Mouse (Mus musculus) limb, embryonic 10.5 days (tissue): ENCODE data around the gene Farsa. TPM values are rescaled to one million over a fixed set of nuclear protein-coding genes. Genes with fewer than 3 reads are reported as not detected.

ENCODE experiments used
- DNase-seq: peaks from one replicate; pipeline ENCODE4 v3.0.0-alpha.2; 2017; ENCODE audit warnings: low spot score
- H3K27ac ChIP-seq: fragments of 300-500 bp; sonication (generic); 2 replicates; pipeline ENCODE4 v1.5.1; 2016; ENCODE audit warnings: mild to moderate bottlenecking
- H3K27me3 ChIP-seq: fragments of 300-500 bp; sonication (generic); 2 replicates; pipeline ENCODE4 v1.6.1; 2016; ENCODE audit warnings: low read depth, mild to moderate bottlenecking; ENCODE audit not compliant: poor library complexity, severe bottlenecking
- H3K36me3 ChIP-seq: fragments of 300-500 bp; sonication (generic); 2 replicates; pipeline ENCODE4 v1.6.1; 2016; ENCODE audit warnings: mild to moderate bottlenecking, moderate library complexity
- H3K4me1 ChIP-seq: fragments of 300-500 bp; sonication (generic); 2 replicates; pipeline ENCODE4 v1.6.1; 2016
- H3K4me3 ChIP-seq: fragments of 300-500 bp; sonication (generic); 2 replicates; pipeline ENCODE4 v1.5.1; 2016; ENCODE audit warnings: mild to moderate bottlenecking, moderate library complexity
- H3K9me3 ChIP-seq: fragments of 300-500 bp; sonication (generic); replicated peaks from 2 replicates; pipeline ENCODE4 v1.6.1; 2016; ENCODE audit warnings: mild to moderate bottlenecking
- WGBS: fragments of 180-500 bp; shearing (Covaris S2); methylation state at CpG from one replicate; pipeline ENCODE4 v1.1.7; 2016; 5-methylcytosine and 5-hydroxymethylcytosine counted together
- polyA plus RNA-seq: library from polyadenylated mRNA; unstranded; fragments of >200 nt; fragmentation: Nextera tagmentation; extraction: Ambion mirVana; gene quantifications from 2 replicates; pipeline ENCODE4 v1.2.1, GENCODE M21; 2016

Gene Farsa
- polyA plus RNA-seq, 1 experiment from 2014 or later = 149 TPM

DNA sequence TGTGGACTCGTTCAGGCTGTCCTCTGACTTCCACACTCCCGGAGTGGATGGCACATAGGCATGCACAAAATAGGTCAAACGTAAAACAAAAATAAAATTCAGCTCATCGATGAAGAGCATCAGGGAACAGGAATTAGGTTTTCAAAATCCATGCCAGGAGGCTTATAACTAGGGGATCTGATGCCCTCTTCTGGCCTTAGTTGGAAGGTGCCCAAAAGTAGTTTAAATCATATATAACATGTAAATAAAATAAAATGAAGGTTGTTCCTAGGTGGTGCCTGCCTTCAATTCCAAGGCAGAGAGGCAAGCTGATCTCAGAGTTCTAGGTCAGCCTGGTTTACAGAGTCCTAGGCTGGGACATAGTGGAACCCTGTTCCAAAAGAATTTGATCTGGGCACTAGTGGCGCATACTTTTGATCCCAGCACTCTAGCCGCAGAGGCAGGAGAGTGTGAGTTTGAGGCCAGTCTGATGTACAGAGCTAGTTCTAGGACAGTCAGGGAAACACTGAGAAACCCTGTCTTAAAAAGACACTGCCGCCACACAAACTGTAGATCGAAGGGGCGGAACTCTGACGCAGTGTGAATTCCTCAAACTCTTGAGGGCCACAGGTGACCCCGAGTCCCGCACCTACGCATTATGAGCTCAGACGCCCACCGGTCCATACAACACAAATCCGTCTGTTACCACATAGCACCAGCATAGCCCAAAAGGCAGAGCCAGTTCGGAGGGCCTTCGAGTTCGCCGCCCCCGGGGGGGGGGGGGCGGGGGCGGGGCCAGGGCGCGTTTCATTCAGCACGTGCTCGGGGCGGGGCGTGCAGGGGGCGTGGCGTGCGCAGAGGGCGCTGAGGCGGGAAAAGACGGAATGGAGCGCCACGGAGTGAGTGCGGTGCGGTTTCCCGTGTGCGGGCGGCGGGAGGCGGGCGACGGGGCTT lies 14.9 kb downstream of the Farsa start, which contains the start of gene Syce2:
Syce2 (plus strand) TSS at position 736 of the 933 bp plus-strand sequence.
- H3K27me3 ChIP-seq = peaks cover 12% of the 10 kb centered on the region
- peak; percentile 86 for DNase-seq
- peaks cover 16% of the 10 kb centered on the region for H3K4me1 ChIP-seq
- peaks cover 33% of the 10 kb centered on the region for H3K36me3 ChIP-seq
- WGBS = 14% methylated on average over 44 of the region's 46 CpGs
- H3K9me3 ChIP-seq = no peaks in the 10 kb centered on the region
- H3K4me3 ChIP-seq = peak within 1 kb of the TSS; percentile 59
- H3K27ac ChIP-seq = peak within 1 kb of the TSS; percentile 84

- Histone ChIP-seq H3K27ac (peak overlapping the region; percentile 84), H3K4me1 (peaks cover 16% of the 10 kb centered on the region), H3K36me3 (peaks cover 25% of the 10 kb centered on the region), H3K4me3 (peak overlapping the region; percentile 59), H3K9me3 (no peaks in the 10 kb centered on the region), H3K27me3 (peaks cover 12% of the 10 kb centered on the region)
- peak; percentile 67 for DNase-seq
- 2% methylated on average over 54 of the region's 54 CpGs for WGBS
These were observed 15.6 kb downstream of the Farsa start for GRCm38 (mm10) chr8:84872309-84872965.

- no peak overlapping the region for H3K27ac ChIP-seq
These were observed 16.2 kb downstream of the Farsa start for GRCm38 (mm10) chr8:84873016-84873415.

DNA sequence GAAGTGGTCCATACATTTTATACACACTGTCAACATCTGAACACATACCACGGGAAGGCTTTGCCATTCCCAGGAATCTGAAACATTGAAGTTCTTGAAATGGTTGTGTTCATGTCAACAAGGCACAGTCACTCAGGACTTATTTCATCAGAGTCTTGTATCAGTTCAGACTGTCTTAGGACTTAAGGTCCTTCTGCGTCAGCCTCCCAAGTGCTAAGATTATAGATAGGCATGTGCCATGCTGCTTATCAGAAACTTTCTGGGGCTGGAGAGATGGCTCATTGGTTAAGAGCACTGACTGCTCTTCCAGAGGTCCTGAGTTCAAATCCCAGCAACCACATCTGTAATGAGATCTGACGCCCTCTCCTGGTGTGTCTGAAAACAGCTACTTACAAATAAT lies 17.6 kb downstream of the Farsa start:
- Histone ChIP-seq H3K4me3 (no peak overlapping the region), H3K27me3 (peaks cover 12% of the 10 kb centered on the region), H3K4me1 (peaks cover 16% of the 10 kb centered on the region), H3K9me3 (no peaks in the 10 kb centered on the region), H3K36me3 (peaks cover 6% of the 10 kb centered on the region), H3K27ac (no peak overlapping the region)
- DNase-seq = no peak
- WGBS = 92% methylated on average over 3 of the region's 3 CpGs

More at GRCm38 (mm10) chr8:84873016-84873415, 16.2 kb downstream of the Farsa start:
- H3K27me3 ChIP-seq = peaks cover 12% of the 10 kb centered on the region
- DNase-seq = no peak
- 53% methylated on average over 4 of the region's 4 CpGs for WGBS
- peak overlapping the region; percentile 59 for H3K4me3 ChIP-seq
- peaks cover 19% of the 10 kb centered on the region for H3K36me3 ChIP-seq
- H3K4me1 ChIP-seq = peaks cover 16% of the 10 kb centered on the region
- no peaks in the 10 kb centered on the region for H3K9me3 ChIP-seq

- Histone ChIP-seq H3K9me3 (no peaks in the 10 kb centered on the region), H3K4me1 (peaks cover 6% of the 10 kb centered on the region), H3K4me3 (no peak overlapping the region), H3K27me3 (peaks cover 7% of the 10 kb centered on the region), H3K27ac (no peak overlapping the region), H3K36me3 (no peaks in the 10 kb centered on the region; the same call in 1 of the 2 replicates)
- no peak for DNase-seq
- WGBS = 86% methylated on average over 3 of the region's 3 CpGs
These were observed 20.7 kb downstream of the Farsa start for GRCm38 (mm10) chr8:84877297-84878035.

- Histone ChIP-seq H3K27me3 (no peaks in the 10 kb centered on the region), H3K9me3 (no peaks in the 10 kb centered on the region), H3K4me1 (no peaks in the 10 kb centered on the region), H3K27ac (no peak overlapping the region), H3K4me3 (no peak overlapping the region), H3K36me3 (peaks cover 7% of the 10 kb centered on the region)
- no peak for DNase-seq
- 92% methylated on average over 1 of the region's 1 CpGs for WGBS
These were observed 22.1 kb downstream of the Farsa start for GRCm38 (mm10) chr8:84878915-84879314.

- Histone ChIP-seq H3K36me3 (peaks cover 59% of the 10 kb centered on the region), H3K9me3 (no peaks in the 10 kb centered on the region), H3K4me1 (no peaks in the 10 kb centered on the region), H3K27me3 (no peaks in the 10 kb centered on the region), H3K27ac (no peak overlapping the region), H3K4me3 (no peak overlapping the region)
- 88% methylated on average over 4 of the region's 4 CpGs for WGBS
- DNase-seq = no peak
These were observed 27.9 kb downstream of the Farsa start for GRCm38 (mm10) chr8:84884728-84885127.

- no peak overlapping the region for H3K4me3 ChIP-seq
- DNase-seq = no peak
- WGBS = 96% methylated on average over 3 of the region's 3 CpGs
- H3K36me3 ChIP-seq = peaks cover 79% of the 10 kb centered on the region
- no peaks in the 10 kb centered on the region for H3K27me3 ChIP-seq
- no peak overlapping the region for H3K27ac ChIP-seq
- H3K9me3 ChIP-seq = no peaks in the 10 kb centered on the region
- peaks cover 10% of the 10 kb centered on the region for H3K4me1 ChIP-seq
These were observed 31.5 kb downstream of the Farsa start for GRCm38 (mm10) chr8:84888280-84888679.

DNA sequence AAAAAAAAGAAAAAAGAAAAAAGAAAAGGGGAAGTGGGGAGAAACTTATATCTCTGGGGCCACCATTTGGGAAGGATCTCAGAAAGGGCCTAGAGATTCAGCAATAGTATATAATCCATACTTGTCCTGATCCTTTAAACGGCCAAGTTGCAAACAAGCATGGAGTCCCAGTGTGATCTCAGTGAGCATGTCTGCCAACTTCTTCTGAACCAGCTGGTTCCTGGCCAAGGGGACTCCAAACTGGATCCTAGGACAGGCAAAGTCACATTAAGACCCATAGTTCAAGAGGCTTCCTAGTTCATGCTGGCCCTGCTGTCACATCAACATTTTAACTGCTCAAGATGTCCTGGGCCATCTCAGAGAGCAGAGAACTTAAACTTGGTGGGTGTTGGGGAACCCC lies 32.4 kb downstream of the Farsa start:
- no peak overlapping the region for H3K4me3 ChIP-seq
- DNase-seq = no peak
- 92% methylated on average over 1 of the region's 1 CpGs for WGBS
- peaks cover 73% of the 10 kb centered on the region for H3K36me3 ChIP-seq
- peaks cover 15% of the 10 kb centered on the region for H3K4me1 ChIP-seq
- H3K27me3 ChIP-seq = no peaks in the 10 kb centered on the region
- H3K9me3 ChIP-seq = no peaks in the 10 kb centered on the region
- no peak overlapping the region for H3K27ac ChIP-seq

DNA sequence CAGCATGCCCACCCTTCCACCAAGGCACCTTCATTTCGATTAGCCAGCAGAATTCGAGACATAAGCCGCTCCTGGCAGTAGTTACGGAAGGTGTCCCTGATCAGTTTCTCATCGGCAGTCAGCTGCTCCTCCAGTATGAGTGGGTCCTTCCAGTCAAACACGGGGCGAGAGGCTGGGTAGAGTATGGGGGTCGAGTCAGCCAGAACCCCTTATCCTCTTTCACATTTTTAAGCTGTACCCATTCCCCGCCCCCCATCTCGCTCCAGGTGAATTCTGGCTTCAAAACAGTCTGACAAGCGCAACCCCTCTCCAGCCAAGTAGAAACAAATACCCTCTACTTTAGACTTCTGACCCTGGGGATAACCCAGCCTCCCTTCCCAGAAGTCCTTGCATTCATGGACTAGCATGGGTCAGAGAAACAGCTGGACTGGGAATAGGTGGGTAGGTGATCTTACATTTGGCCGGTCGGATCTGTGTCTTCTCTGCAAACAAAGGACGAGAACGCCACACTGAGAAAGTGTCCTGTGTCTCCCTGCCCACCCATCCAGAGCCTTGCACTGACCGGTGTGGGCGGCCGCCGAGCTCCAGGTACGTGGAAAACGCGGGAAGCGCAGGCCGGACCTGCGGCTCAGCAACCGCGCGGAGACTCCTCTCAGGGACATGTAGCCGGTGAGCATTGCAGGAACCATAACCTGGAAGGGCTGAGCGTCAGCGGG lies 36.4 kb downstream of the Farsa start:
- peaks cover 21% of the 10 kb centered on the region for H3K4me1 ChIP-seq
- DNase-seq = no peak
- peaks cover 37% of the 10 kb centered on the region for H3K36me3 ChIP-seq
- H3K27ac ChIP-seq = peak overlapping the region; percentile 81
- H3K4me3 ChIP-seq = peak overlapping the region; percentile 83
- 13% methylated on average over 31 of the region's 31 CpGs for WGBS
- H3K9me3 ChIP-seq = no peaks in the 10 kb centered on the region
- H3K27me3 ChIP-seq = no peaks in the 10 kb centered on the region

- H3K36me3 ChIP-seq = peaks cover 31% of the 10 kb centered on the region
- H3K4me3 ChIP-seq = peak within 1 kb of the TSS; percentile 83
- no peaks in the 10 kb centered on the region for H3K27me3 ChIP-seq
- peak; percentile 86 for DNase-seq
- H3K9me3 ChIP-seq = no peaks in the 10 kb centered on the region
- peak within 1 kb of the TSS; percentile 81 for H3K27ac ChIP-seq
- under 1% methylated on average over 11 of the region's 11 CpGs for WGBS
- peaks cover 21% of the 10 kb centered on the region for H3K4me1 ChIP-seq
These were observed 36.9 kb downstream of the Farsa start, which contains the start of gene Gcdh for GRCm38 (mm10) chr8:84893709-84894134. Gene Gcdh (minus strand): TSS chr8:84893921.

- no peak overlapping the region for H3K4me3 ChIP-seq
- H3K36me3 ChIP-seq = peaks cover 12% of the 10 kb centered on the region
- peaks cover 11% of the 10 kb centered on the region for H3K27me3 ChIP-seq
- no peak for DNase-seq
- peaks cover 21% of the 10 kb centered on the region for H3K4me1 ChIP-seq
- no peaks in the 10 kb centered on the region for H3K9me3 ChIP-seq
- WGBS = 83% methylated on average over 5 of the region's 5 CpGs
- H3K27ac ChIP-seq = no peak overlapping the region
These were observed 39.2 kb downstream of the Farsa start for GRCm38 (mm10) chr8:84895963-84896362.
